Mouse (Mus musculus): ENCODE data around the gene Efna5. TPM values are rescaled to one million over a fixed set of nuclear protein-coding genes. Genes with fewer than 3 reads are reported as not detected.

The Efna5 gene
- polyA plus RNA-seq, 1 experiment from 2014 or later = 47.7 TPM

DNA sequence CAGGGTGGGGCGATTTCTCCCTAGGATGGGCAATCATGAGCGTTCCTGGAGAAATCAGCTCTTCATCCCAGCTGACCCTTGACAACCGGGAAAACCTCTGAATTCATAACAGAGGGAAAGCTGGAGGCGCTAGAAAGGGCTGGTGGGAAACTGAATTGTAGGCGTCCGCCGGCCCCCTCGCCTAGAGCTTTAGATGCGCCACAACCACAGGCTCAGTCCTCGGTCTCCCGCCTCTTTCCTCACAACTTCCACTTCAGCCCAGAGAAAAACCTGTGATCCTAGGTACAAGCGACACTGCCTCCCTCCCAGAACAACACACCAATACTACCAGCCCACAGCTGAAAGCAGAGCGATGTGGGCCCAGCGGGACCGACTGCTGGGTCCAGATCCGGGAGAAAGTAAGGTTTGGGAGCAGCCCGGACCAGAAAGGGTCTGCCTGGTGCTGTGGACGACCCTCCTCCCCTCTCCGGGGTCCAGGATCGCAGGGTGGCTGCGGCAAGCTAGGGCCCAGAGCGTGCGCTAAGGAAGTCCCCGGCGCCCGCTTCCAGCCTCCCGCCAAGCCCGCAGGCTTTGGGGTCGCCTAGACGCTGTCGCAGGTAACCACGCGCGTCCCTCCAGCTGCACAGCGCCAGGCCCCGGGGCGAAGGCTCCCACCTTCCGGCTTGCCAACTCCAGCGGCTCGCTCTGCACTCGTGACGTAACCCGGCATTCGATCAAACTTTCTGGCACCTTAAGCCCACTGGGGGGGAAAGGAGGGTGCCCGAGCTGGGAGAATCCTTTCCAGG, 1.4 kb downstream of the Efna5 start:
- ATAC-seq (ENCODE audit: low FRiP score) = 0 out of 2 replicates have a peak, but pooled peaks have one; percentile 2
- H3K27me3 ChIP-seq = 0 out of 2 replicates have a peak, but pooled peaks cover 2% of the 10 kb centered on the region
- WGBS = under 1% methylated on average over 45 of the region's 45 CpGs
- peak overlapping the region; percentile 92 for H3K4me2 ChIP-seq
- no peaks in the 10 kb centered on the region for H3K9me3 ChIP-seq
- peak overlapping the region; percentile 82 for H3K4me3 ChIP-seq
- peak overlapping the region; percentile 91 for H3K27ac ChIP-seq
- no peaks in the 10 kb centered on the region for H3K36me3 ChIP-seq
- peak overlapping the region; percentile 94 for H3K9ac ChIP-seq
- H3K4me1 ChIP-seq (replicated peaks) = peaks cover 18% of the 10 kb centered on the region

DNA sequence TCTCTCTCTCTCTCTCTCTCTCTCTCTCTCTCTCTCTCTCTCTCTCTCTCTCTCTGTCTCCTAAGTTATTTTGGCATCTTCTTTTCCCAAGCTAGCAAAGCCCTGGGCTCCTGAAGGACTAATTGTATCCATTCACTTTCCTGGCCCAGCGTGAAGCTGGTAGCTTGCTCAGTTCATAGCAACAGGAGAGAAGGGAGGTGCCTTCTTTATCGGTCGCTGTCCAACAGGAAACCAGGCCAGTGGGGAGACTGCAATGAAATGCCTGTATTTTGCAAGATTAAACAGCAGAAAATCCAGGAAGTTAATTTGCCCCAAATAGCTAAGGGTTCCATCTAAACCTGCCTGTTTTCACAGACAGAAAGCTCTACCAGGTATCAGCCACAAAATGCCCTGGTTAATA, 5.4 kb downstream of the Efna5 start:
- Histone ChIP-seq H3K36me3 (no peaks in the 10 kb centered on the region), H3K9me3 (no peaks in the 10 kb centered on the region), H3K9ac (no peak overlapping the region), H3K4me3 (no peak overlapping the region), H3K4me1 (replicated peaks) (peaks cover 33% of the 10 kb centered on the region), H3K27me3 (peaks cover 8% of the 10 kb centered on the region; the same call in 1 of the 2 replicates), H3K4me2 (peak overlapping the region; percentile 26; the same call in 1 of the 2 replicates), H3K27ac (no peak overlapping the region)
- WGBS = 6% methylated on average over 3 of the region's 3 CpGs
- ATAC-seq (ENCODE audit: low FRiP score) = no peak

DNA sequence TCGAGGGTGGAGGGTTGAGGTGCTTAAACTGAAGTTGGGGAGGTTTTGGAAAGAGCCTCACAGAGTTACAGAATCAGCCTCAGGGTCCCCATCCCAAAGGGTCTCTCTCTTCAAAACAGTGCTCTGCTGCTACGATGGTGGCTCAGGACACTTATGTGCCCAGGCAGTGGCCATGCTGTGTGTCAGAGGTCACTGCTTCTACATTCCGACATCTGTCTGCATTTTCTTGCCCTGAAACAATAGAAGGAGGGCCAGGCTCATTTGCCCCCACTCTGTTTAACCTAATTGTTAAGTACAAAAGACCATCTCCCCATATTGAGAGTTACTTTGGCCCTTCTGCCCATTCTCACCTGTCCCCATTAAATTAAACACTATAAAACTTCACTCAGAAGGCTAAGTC, 9.2 kb downstream of the Efna5 start:
- 0 out of 2 replicates have a peak overlapping the region, but pooled peaks have one; percentile 3 for H3K4me2 ChIP-seq
- H3K4me3 ChIP-seq = no peak overlapping the region
- no peaks in the 10 kb centered on the region for H3K9me3 ChIP-seq
- ATAC-seq (ENCODE audit: low FRiP score) = no peak
- H3K27ac ChIP-seq = no peak overlapping the region
- H3K4me1 ChIP-seq (replicated peaks) = peaks cover 25% of the 10 kb centered on the region
- no peak overlapping the region for H3K9ac ChIP-seq
- H3K36me3 ChIP-seq = no peaks in the 10 kb centered on the region
- H3K27me3 ChIP-seq = peaks cover 6% of the 10 kb centered on the region; the same call in 1 of the 2 replicates
- 0% methylated on average over 3 of the region's 3 CpGs for WGBS

DNA sequence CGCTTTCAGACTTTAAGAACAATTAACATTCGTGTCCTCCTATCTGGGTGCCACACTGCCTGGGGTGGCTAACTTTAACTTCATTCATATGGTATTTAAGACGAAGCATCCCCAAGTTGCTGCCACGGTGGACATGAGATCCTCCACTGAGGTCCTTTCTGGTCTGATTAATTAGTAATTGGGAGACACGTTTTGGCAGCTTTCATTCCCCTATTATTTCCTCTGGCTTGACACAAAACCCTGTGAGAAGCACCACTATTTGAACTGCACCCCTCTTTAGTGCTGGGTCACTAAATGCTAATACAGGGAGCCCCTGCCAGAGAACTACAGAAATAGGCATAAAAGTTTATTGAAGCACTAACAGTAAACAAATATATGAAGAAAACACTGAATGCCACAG, 9.9 kb downstream of the Efna5 start:
- Histone ChIP-seq H3K36me3 (no peaks in the 10 kb centered on the region), H3K4me2 (no peak overlapping the region), H3K9ac (no peak overlapping the region), H3K4me3 (no peak overlapping the region), H3K4me1 (replicated peaks) (peaks cover 25% of the 10 kb centered on the region), H3K27me3 (peaks cover 6% of the 10 kb centered on the region; the same call in 1 of the 2 replicates), H3K27ac (no peak overlapping the region), H3K9me3 (no peaks in the 10 kb centered on the region)
- ATAC-seq (ENCODE audit: low FRiP score) = no peak
- WGBS = 16% methylated on average over 5 of the region's 5 CpGs

DNA sequence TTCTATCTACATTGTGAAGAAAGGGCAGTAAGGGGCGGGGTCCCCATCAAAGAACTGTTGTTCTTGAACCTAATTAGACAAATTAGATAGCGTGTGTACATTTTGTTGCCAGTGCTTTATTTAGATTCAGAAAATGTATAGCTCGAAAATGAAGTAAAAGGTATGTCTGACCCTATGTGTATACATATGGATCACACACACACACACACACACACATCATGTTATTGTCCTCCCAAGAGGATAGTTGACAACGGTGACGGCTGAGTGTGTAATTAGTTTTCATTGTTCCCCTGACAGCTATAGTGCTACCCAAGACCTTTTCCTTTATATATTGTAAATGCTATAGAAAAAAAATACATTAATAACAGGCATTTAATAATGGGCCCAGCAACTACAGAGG, 10.7 kb downstream of the Efna5 start:
- Histone ChIP-seq H3K36me3 (no peaks in the 10 kb centered on the region), H3K4me1 (replicated peaks) (peaks cover 20% of the 10 kb centered on the region), H3K27ac (no peak overlapping the region), H3K9ac (no peak overlapping the region), H3K9me3 (no peaks in the 10 kb centered on the region), H3K4me2 (no peak overlapping the region), H3K4me3 (no peak overlapping the region), H3K27me3 (peaks cover 6% of the 10 kb centered on the region; the same call in 1 of the 2 replicates)
- no peak for ATAC-seq (ENCODE audit: low FRiP score)
- WGBS = 31% methylated on average over 5 of the region's 5 CpGs

DNA sequence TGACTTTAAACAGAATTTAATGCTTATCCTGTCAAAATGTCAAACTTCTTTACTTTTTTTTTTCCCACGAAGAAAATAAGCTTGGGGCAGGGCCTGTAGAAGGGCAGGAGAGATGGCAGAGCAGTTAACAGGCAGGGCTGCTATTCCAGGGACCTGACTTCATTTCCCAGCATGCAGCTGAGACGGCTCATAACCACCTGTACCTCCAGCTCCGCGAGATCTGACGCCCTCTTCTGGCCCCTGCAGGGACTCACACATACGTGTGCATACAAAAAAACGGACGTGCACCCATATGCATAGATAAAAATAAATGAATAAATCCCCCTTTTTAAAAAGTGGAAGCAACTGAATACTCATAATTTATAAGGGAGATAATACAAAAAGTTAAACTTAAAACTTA, 16.2 kb downstream of the Efna5 start:
- Histone ChIP-seq H3K36me3 (no peaks in the 10 kb centered on the region), H3K27ac (no peak overlapping the region), H3K4me3 (no peak overlapping the region), H3K4me2 (no peak overlapping the region), H3K9me3 (no peaks in the 10 kb centered on the region), H3K9ac (no peak overlapping the region), H3K27me3 (no peaks in the 10 kb centered on the region), H3K4me1 (replicated peaks) (peaks cover 25% of the 10 kb centered on the region)
- WGBS = 94% methylated on average over 8 of the region's 8 CpGs
- no peak for ATAC-seq (ENCODE audit: low FRiP score)

DNA sequence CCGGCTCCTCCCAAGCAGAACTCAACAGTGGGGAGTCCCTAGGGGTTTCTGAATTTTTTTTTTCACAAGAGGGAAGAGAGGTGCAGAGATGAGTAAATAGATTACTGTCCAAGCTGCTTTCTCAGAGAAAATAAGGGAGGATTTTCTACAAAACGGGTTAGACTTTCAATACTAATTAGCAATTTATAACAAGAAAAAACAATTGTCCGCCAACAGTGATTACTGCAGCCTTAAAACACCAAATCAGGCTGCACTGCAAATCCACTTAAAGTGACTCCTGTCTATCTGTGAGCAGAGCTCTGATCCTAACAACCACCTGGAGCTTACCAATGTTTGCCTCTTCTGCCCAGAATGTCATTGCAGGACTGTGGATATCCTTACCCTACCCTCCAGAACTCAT, 18.1 kb downstream of the Efna5 start:
- no peak overlapping the region for H3K4me3 ChIP-seq
- H3K4me1 ChIP-seq (replicated peaks) = peaks cover 25% of the 10 kb centered on the region
- WGBS = 42% methylated on average over 3 of the region's 3 CpGs
- no peaks in the 10 kb centered on the region for H3K36me3 ChIP-seq
- 0 out of 2 replicates have a peak overlapping the region, but pooled peaks have one; percentile 5 for H3K9ac ChIP-seq
- no peaks in the 10 kb centered on the region for H3K27me3 ChIP-seq
- peak overlapping the region; percentile 71 for H3K27ac ChIP-seq
- no peaks in the 10 kb centered on the region for H3K9me3 ChIP-seq
- ATAC-seq (ENCODE audit: low FRiP score) = no peak
- H3K4me2 ChIP-seq = peak overlapping the region; percentile 31

DNA sequence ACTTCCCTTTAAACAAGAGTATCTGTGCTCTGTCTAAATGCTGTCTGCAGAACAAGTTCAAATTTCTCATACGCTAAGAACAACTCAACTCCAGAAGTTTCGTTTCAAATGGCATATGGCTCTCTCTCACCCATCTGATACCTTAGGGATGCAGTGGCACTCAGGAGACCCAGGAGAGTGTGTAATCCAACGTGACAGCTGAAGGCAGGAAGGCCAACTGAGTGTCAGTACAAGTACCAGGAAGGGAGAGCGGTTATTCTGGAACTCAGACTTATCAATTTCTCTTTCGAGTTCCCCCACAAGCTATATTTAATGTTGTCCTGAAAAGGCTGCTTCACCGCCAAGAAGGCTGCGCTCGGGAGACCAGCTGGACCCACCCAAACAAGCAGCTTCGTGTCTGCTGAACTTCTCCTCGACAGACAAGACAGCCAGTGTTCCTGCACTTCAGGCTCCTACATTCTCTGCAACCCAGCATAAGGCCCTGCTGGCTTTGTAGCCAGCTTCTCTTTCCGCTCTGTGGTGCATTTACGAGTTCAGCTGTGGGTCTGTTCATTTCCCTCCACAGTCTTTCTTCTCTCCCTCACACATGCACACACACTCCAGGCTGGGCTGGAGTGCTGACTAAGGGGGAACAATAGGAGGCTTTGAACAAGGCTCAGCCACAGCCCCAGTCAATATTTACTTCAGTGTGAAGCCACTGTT, 18.7 kb downstream of the Efna5 start:
- H3K9me3 ChIP-seq = no peaks in the 10 kb centered on the region
- H3K4me1 ChIP-seq (replicated peaks) = peaks cover 25% of the 10 kb centered on the region
- peak overlapping the region; percentile 71 for H3K27ac ChIP-seq
- H3K36me3 ChIP-seq = no peaks in the 10 kb centered on the region
- no peaks in the 10 kb centered on the region for H3K27me3 ChIP-seq
- 0 out of 2 replicates have a peak overlapping the region, but pooled peaks have one; percentile 5 for H3K9ac ChIP-seq
- peak; percentile 87 for ATAC-seq (ENCODE audit: low FRiP score)
- H3K4me3 ChIP-seq = no peak overlapping the region
- H3K4me2 ChIP-seq = peak overlapping the region; percentile 31
- 29% methylated on average over 12 of the region's 12 CpGs for WGBS

DNA sequence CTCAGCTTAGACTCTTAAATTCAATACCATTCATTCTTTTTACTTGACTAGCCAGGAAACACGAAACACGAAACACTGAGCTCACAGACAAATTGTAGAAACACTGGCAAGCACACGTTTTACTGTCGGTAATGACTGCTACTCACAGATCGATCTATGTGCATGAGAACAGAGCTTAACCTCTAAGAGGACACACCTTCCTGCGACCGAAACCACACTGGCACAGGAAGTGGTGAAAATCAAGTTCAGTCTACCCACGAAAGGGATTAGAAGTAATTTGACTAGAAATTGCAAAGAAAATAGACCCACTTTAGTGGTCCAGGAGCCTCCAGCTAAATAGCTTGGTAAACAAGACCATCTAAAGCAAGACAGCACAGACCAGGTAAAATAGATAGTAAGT, 23.8 kb downstream of the Efna5 start:
- H3K27me3 ChIP-seq = no peaks in the 10 kb centered on the region
- no peaks in the 10 kb centered on the region for H3K9me3 ChIP-seq
- no peak overlapping the region for H3K27ac ChIP-seq
- WGBS = 76% methylated on average over 8 of the region's 8 CpGs
- H3K4me2 ChIP-seq = no peak overlapping the region
- H3K9ac ChIP-seq = no peak overlapping the region
- no peak overlapping the region for H3K4me3 ChIP-seq
- ATAC-seq (ENCODE audit: low FRiP score) = no peak
- H3K4me1 ChIP-seq (replicated peaks) = peaks cover 28% of the 10 kb centered on the region
- H3K36me3 ChIP-seq = no peaks in the 10 kb centered on the region

DNA sequence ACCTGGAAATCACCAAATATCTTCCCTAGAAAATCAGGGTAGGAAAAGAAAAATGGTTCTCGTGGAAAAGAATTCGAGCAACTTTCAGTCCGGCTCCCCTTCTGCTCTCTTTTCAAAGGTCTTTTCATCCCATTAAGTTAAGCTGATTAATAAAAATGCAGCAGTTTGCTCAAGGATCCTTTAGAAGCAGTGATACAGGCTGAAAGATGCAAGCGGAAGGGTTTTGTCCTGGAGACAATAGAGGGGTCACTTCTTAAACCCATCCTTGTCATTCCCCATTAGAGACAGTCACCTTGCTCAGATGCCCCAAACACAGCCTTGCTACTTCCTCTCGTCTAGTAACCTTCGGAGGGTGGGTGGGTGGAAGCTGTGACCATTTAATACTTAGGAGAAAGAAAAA, 27.4 kb downstream of the Efna5 start:
- Histone ChIP-seq H3K36me3 (no peaks in the 10 kb centered on the region), H3K9me3 (no peaks in the 10 kb centered on the region), H3K4me3 (no peak overlapping the region), H3K4me2 (0 out of 2 replicates have a peak overlapping the region, but pooled peaks have one; percentile 6), H3K27ac (no peak overlapping the region), H3K4me1 (replicated peaks) (peaks cover 42% of the 10 kb centered on the region), H3K9ac (no peak overlapping the region), H3K27me3 (no peaks in the 10 kb centered on the region)
- no peak for ATAC-seq (ENCODE audit: low FRiP score)
- 8% methylated on average over 6 of the region's 6 CpGs for WGBS

DNA sequence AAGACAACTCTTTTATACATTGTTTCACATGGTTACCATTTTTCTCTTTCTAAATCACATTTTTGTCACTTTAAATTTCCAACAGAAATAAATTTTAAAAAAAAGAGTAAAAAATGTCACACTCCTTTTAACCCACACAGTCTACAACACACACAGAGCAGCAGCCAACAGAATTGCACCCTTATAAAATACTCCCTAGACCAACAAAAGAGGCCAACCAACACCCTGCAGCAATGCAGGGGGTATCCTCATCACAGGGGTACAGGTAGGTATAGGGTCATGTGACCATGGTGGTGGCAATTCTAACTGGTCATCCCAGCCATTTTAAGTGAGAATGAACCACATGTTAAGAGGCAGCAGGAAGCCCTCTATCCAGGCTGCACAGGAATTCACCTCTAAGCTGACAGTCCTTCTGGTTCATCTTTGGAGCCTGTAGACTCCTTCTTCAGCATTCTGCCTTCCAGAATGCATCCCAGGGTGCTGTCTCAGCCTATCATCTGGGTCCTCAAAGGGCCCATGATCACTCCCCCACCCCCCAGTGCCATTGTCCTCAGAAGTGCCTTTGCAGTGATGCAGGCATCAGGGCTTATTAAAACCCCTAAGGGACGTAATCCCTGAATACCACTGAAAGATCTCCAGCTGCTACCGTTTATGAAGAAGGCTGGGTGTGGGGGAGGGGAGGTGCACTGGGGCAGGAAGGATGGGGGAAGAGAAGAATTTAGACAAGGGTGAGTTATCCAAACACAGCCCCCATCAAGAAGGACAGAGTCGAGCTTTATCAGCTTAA, 28.1 kb downstream of the Efna5 start:
- WGBS = 2% methylated on average over 3 of the region's 3 CpGs
- Histone ChIP-seq H3K27ac (no peak overlapping the region), H3K36me3 (no peaks in the 10 kb centered on the region), H3K27me3 (no peaks in the 10 kb centered on the region), H3K4me2 (0 out of 2 replicates have a peak overlapping the region, but pooled peaks have one; percentile 6), H3K9me3 (no peaks in the 10 kb centered on the region), H3K4me1 (replicated peaks) (peaks cover 42% of the 10 kb centered on the region), H3K4me3 (no peak overlapping the region), H3K9ac (peak overlapping the region; percentile 36; the same call in 1 of the 2 replicates)
- ATAC-seq (ENCODE audit: low FRiP score) = peak; percentile 30; the same call in 1 of the 2 replicates

DNA sequence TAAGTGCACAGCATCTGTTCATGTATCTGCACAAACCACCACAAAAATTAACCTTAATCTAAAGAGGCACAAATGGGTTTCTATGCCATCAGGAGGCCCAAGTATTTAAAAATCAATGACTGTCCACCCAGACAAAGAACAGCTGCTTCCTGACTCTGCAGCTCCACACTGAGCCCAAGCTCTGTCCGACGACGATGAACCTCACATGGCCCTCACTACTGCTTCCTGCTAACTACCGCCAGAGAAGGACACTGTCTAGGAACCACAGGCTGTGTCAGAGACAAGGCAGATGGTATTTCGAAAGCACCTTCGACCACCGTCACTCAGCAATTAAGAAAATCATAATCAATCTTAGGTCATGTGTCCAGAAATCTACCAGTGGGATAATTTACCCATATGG, 29.8 kb downstream of the Efna5 start:
- no peak overlapping the region for H3K9ac ChIP-seq
- no peaks in the 10 kb centered on the region for H3K9me3 ChIP-seq
- 27% methylated on average over 7 of the region's 7 CpGs for WGBS
- peaks cover 44% of the 10 kb centered on the region for H3K4me1 ChIP-seq (replicated peaks)
- H3K27me3 ChIP-seq = no peaks in the 10 kb centered on the region
- peak; percentile 57; the same call in 1 of the 2 replicates for ATAC-seq (ENCODE audit: low FRiP score)
- no peak overlapping the region for H3K27ac ChIP-seq
- no peak overlapping the region for H3K4me3 ChIP-seq
- H3K4me2 ChIP-seq = no peak overlapping the region
- no peaks in the 10 kb centered on the region for H3K36me3 ChIP-seq
